Mouse (Mus musculus) bone marrow macrophage, adult 2 months (primary cell): ENCODE data around the gene Serinc5.

Source experiments
- CTCF ChIP-seq: IDR thresholded peaks from 2 replicates; pipeline ENCODE4 v1.5.1; 2012; ENCODE audit warnings: low read depth, mild to moderate bottlenecking, low read length, moderate library complexity
- POLR2A ChIP-seq: IDR thresholded peaks from 2 replicates; pipeline ENCODE4 v1.6.1; 2012; ENCODE audit warnings: mild to moderate bottlenecking, low read depth, low read length, borderline replicate concordance

DNA sequence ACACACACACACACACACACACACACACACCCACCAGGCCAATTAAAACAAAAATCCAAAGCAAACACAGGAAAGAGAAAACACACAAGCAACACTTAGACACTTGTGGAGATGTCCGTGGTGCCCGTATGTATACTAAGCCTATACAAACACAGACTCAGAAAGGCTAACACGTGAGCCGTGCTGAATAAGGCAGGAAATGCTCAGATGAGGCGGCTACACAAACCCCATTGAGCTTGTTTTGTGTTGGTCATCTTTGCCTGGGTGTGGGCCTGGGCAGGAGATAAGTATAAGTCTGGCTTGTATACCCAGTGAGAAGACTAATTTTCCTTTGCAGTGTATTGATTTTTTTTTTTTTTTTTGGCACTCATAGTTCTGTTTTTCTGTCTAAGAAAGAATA, 91.1 kb downstream of the Serinc5 start:
- TF ChIP-seq POLR2A (no peak), CTCF (no peak)
